Mouse (Mus musculus) heart, embryonic 12.5 days (tissue): ENCODE measurements around the gene Anapc5. TPM values are rescaled to one million over a fixed set of nuclear protein-coding genes. Genes with fewer than 3 reads are reported as not detected.
A peak's percentile ranks its signal among the peaks of the same experiment; 100 is the strongest.

Source experiments
- ATAC-seq: fragments of 200-750 bp; cut with Nextera tagmentation; 2 replicates; pipeline ENCODE4 v1.8.0; 2017; ENCODE audit warnings: moderate TSS enrichment, moderate library complexity; ENCODE audit not compliant: insufficient number of reproducible peaks, low FRiP score
- H3K27ac ChIP-seq: fragments of 300-500 bp; sonication (generic); 2 replicates; pipeline ENCODE4 v1.5.1; 2016; ENCODE audit warnings: mild to moderate bottlenecking, moderate library complexity; ENCODE audit not compliant: poor library complexity, severe bottlenecking
- H3K27me3 ChIP-seq: fragments of 300-500 bp; sonication (generic); replicated peaks from 2 replicates; pipeline ENCODE4 v1.6.1; 2016; ENCODE audit warnings: mild to moderate bottlenecking, moderate library complexity
- H3K36me3 ChIP-seq: fragments of 300-500 bp; sonication (generic); 2 replicates; pipeline ENCODE4 v1.6.1; 2016; ENCODE audit warnings: mild to moderate bottlenecking, moderate library complexity
- H3K4me1 ChIP-seq: fragments of 300-500 bp; sonication (generic); replicated peaks from 2 replicates; pipeline ENCODE4 v1.6.1; 2016; ENCODE audit warnings: mild to moderate bottlenecking
- H3K4me2 ChIP-seq: fragments of 300-500 bp; sonication (generic); 2 replicates; pipeline ENCODE4 v1.6.1; 2016; ENCODE audit warnings: mild to moderate bottlenecking, moderate library complexity
- H3K4me3 ChIP-seq: fragments of 300-500 bp; sonication (generic); 2 replicates; pipeline ENCODE4 v1.5.1; 2016; ENCODE audit warnings: mild to moderate bottlenecking
- H3K9ac ChIP-seq: fragments of 300-500 bp; sonication (generic); 2 replicates; pipeline ENCODE4 v1.6.1; 2016; ENCODE audit warnings: mild to moderate bottlenecking, moderate library complexity
- H3K9me3 ChIP-seq: fragments of 300-500 bp; sonication (generic); replicated peaks from 2 replicates; pipeline ENCODE4 v1.6.1; 2016; ENCODE audit warnings: mild to moderate bottlenecking, moderate library complexity
- WGBS: fragments of 180-500 bp; shearing (Covaris S2); methylation state at CpG from one replicate; pipeline ENCODE4 v1.1.7; 2016; 5-methylcytosine and 5-hydroxymethylcytosine counted together
- polyA plus RNA-seq: library from polyadenylated mRNA; unstranded; fragments of >200 nt; fragmentation: Nextera tagmentation; extraction: Ambion mirVana; gene quantifications from 2 replicates; pipeline ENCODE4 v1.2.1, GENCODE M21; 2016

Gene Anapc5
- polyA plus RNA-seq, 1 experiment from 2014 or later: 342 TPM

DNA sequence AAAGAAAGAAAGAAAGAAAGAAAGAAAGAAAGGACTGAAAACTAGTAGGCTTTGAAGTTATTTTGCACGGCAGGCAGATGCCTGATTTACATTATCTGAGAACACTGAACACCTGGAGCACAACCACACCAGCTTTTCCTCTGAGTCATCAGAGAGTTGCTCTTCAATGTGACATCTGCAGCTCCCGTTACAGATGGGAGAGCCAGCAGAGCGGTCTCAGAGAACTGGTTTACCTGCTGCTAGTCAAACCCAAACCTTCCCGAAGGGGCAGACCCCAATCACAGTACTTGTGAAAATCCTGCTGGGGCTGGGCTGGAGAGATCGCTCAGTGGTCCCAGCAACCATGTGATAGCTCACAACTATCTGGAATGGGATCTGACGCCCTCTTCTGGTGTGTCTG, 3.3 kb upstream of the Anapc5 start:
- no peak overlapping the region for H3K9ac ChIP-seq
- H3K4me3 ChIP-seq: no peak overlapping the region
- peaks cover 1% of the 10 kb centered on the region for H3K36me3 ChIP-seq
- no peak overlapping the region for H3K27ac ChIP-seq
- 61% methylated on average over 6 of the region's 6 CpGs for WGBS
- H3K4me1 ChIP-seq: peaks cover 8% of the 10 kb centered on the region
- H3K9me3 ChIP-seq: no peaks in the 10 kb centered on the region
- H3K4me2 ChIP-seq: no peak overlapping the region
- no peak for ATAC-seq
- H3K27me3 ChIP-seq: no peaks in the 10 kb centered on the region

DNA sequence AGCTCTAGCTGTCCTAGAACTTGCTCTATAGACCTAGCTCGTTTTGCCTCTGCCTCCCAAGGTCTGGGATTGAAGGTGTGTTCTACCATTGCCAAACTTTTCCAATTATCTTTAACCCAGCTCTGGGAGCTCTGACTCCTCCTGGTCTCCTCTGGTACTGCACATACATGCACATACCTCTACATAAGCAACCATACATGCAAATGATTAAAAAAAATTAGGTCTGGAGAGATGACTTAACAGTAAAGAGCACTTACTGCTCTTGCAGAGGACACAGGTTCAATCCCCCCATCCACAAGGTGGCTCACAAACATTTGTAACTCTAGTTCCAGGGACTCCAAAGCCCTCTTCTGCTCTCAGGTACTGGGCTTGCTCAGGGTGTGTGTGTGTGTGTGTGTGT, 2.8 kb upstream of the Anapc5 start:
- Histone ChIP-seq H3K4me3 (no peak overlapping the region), H3K4me2 (no peak overlapping the region), H3K9me3 (no peaks in the 10 kb centered on the region), H3K27ac (no peak overlapping the region), H3K4me1 (peaks cover 11% of the 10 kb centered on the region), H3K27me3 (no peaks in the 10 kb centered on the region), H3K36me3 (peaks cover 5% of the 10 kb centered on the region), H3K9ac (no peak overlapping the region)
- no peak for ATAC-seq
- 56% methylated on average over 1 of the region's 1 CpGs for WGBS

DNA sequence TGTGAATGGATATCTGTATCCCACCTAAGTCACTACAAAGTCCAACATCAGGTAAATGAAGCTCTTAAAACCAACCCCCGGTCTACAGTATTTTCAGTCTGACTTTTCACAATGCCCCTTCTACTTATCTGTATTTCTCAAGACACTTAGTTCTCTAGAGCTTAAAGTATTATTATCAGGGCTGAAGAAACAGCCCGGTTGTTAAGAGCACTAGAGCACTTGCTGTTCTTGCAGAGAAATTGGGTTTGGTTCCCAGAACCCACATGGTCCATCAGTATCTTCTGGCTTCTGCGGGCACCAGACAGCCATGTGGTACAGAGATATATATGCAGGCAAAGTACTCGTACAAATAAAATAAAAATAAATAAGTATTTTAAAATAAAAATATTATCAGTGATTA, 1.3 kb upstream of the Anapc5 start:
- Histone ChIP-seq H3K4me3 (no peak overlapping the region), H3K9ac (no peak overlapping the region), H3K9me3 (no peaks in the 10 kb centered on the region), H3K27me3 (no peaks in the 10 kb centered on the region), H3K4me2 (no peak overlapping the region), H3K27ac (no peak overlapping the region), H3K36me3 (peaks cover 19% of the 10 kb centered on the region), H3K4me1 (peaks cover 11% of the 10 kb centered on the region)
- 85% methylated on average over 4 of the region's 4 CpGs for WGBS
- ATAC-seq: no peak

DNA sequence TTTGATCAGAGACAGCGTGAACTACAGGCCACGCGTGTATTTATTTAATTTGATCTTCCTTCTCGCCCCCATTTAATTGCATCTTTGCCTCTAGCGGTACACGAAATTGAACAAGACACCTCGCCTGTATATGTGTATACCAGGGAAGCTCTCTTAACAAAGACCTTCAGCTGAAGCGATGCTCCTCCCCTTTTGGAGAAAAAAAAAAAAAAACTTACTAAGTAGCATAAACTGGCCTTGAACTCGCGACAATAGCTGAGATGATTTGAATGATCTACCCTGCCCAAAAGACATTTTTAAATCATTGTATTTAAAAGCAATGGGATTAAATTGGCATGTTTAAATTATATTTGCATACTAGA, 366 bp upstream of the Anapc5 start:
- peak overlapping the region; percentile 70 for H3K27ac ChIP-seq
- ATAC-seq: peak; percentile 56

GRCm38 (mm10) chr5:122812699-122813098, 8.4 kb downstream of the Anapc5 start:
- Histone ChIP-seq H3K9ac (no peak overlapping the region), H3K36me3 (peaks cover 89% of the 10 kb centered on the region), H3K4me2 (no peak overlapping the region), H3K4me1 (no peaks in the 10 kb centered on the region), H3K27me3 (no peaks in the 10 kb centered on the region), H3K9me3 (no peaks in the 10 kb centered on the region), H3K27ac (no peak overlapping the region), H3K4me3 (no peak overlapping the region)
- 84% methylated on average over 3 of the region's 3 CpGs for WGBS
- ATAC-seq: no peak

More for the DNA sequence above, 366 bp upstream of the Anapc5 start:
- no peaks in the 10 kb centered on the region for H3K27me3 ChIP-seq
- peak overlapping the region; percentile 80 for H3K4me2 ChIP-seq
- peak overlapping the region; percentile 69 for H3K9ac ChIP-seq
- H3K4me1 ChIP-seq: peaks cover 11% of the 10 kb centered on the region
- WGBS: under 1% methylated on average over 10 of the region's 10 CpGs
- peaks cover 28% of the 10 kb centered on the region for H3K36me3 ChIP-seq
- H3K4me3 ChIP-seq: peak overlapping the region; percentile 88
- H3K9me3 ChIP-seq: no peaks in the 10 kb centered on the region

DNA sequence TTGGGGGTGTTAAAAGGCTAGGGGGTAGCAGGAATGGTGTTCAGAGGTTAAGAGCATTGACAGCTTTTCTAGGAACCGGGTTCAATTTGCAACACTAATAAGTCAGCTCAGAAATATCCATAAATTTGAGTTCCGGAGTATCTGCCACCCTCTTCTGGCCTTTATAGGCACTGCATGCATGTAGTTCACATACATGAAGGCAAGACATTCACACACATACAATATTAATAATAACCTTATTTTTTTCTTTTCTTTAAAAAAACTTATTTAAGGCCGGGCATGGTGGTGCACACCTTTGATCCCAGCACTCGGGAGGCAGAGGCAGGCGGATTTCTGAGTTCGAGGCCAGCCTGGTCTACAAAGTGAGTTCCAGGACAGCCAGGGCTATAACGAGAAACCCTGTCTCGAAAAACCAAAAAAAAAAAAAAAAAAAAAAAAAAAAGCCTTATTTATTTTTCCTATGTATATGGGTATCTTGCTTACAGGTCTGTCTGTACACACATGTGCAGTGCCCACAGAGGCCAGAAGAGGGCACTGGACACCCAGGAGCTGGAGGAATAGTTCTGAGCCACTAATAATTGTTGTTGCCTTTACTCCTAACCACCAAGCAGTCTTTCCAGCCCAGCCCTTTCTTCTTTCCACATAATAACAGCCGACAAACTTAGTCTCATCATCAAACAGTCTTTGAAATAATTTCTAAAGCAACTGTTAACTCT, 9.6 kb downstream of the Anapc5 start:
- 87% methylated on average over 9 of the region's 9 CpGs for WGBS
- no peak overlapping the region for H3K27ac ChIP-seq
- H3K27me3 ChIP-seq: no peaks in the 10 kb centered on the region
- H3K36me3 ChIP-seq: peaks cover 87% of the 10 kb centered on the region
- no peak overlapping the region for H3K4me2 ChIP-seq
- no peaks in the 10 kb centered on the region for H3K4me1 ChIP-seq
- H3K9ac ChIP-seq: no peak overlapping the region
- no peaks in the 10 kb centered on the region for H3K9me3 ChIP-seq
- H3K4me3 ChIP-seq: no peak overlapping the region
- ATAC-seq: no peak

- no peak for ATAC-seq
- WGBS: 68% methylated on average over 3 of the region's 3 CpGs
- Histone ChIP-seq H3K36me3 (peaks cover 90% of the 10 kb centered on the region), H3K4me2 (no peak overlapping the region), H3K4me3 (no peak overlapping the region), H3K27ac (no peak overlapping the region), H3K27me3 (no peaks in the 10 kb centered on the region), H3K4me1 (peaks cover 27% of the 10 kb centered on the region), H3K9ac (no peak overlapping the region), H3K9me3 (no peaks in the 10 kb centered on the region)
Measured at GRCm38 (mm10) chr5:122805503-122805902, 15.6 kb downstream of the Anapc5 start.

DNA sequence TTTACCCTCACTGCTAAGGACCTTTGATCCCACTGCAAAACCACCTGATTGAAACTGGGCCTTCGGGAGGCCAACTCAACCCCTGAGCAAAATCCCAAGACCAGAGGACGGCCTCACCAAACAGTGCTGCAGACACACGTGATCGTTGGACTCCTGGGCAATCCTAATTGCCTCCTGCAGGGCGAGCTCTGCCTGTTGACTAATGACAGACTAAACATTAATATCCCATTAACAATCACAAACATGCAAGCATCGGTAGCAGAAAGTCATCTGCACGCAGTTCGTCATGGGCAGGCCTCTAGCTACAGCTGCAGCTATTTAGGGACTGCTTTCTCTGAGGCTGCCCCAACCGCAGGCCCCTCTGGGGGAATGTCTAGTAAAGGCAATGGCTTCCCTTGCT, 18.4 kb downstream of the Anapc5 start:
- H3K9ac ChIP-seq: no peak overlapping the region
- 76% methylated on average over 9 of the region's 9 CpGs for WGBS
- H3K9me3 ChIP-seq: no peaks in the 10 kb centered on the region
- peak overlapping the region; percentile 71 for H3K27ac ChIP-seq
- H3K4me2 ChIP-seq: no peak overlapping the region
- peaks cover 52% of the 10 kb centered on the region for H3K4me1 ChIP-seq
- no peak for ATAC-seq
- H3K36me3 ChIP-seq: peaks cover 91% of the 10 kb centered on the region
- no peak overlapping the region for H3K4me3 ChIP-seq
- H3K27me3 ChIP-seq: no peaks in the 10 kb centered on the region

DNA sequence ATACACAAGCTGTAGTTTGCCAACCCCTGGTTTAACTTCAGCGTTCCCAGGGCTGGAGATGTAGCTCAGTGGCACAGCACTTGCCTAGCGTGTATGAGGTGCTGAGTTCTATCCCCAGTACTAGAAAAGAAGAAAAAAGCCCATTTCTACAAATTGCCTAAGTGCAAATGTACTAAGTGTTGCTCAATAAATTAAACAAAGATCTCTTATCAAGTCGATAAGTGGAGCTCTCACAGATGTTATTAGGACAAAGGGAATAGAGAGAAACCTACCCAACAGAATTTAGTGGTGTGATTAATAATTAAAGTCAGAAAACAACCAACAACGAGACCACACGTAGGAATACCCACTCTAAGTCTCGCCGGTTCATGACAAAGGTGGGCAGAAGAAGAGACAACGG, 19.5 kb downstream of the Anapc5 start:
- H3K36me3 ChIP-seq: peaks cover 90% of the 10 kb centered on the region
- H3K4me1 ChIP-seq: peaks cover 52% of the 10 kb centered on the region
- no peak overlapping the region for H3K9ac ChIP-seq
- H3K27ac ChIP-seq: 0 out of 2 replicates have a peak overlapping the region, but pooled peaks have one; percentile 71
- no peak overlapping the region for H3K4me2 ChIP-seq
- no peak for ATAC-seq
- no peaks in the 10 kb centered on the region for H3K9me3 ChIP-seq
- H3K4me3 ChIP-seq: no peak overlapping the region
- H3K27me3 ChIP-seq: no peaks in the 10 kb centered on the region
- 95% methylated on average over 8 of the region's 8 CpGs for WGBS

- WGBS: 66% methylated on average over 13 of the region's 13 CpGs
- no peak overlapping the region for H3K9ac ChIP-seq
- ATAC-seq: no peak
- H3K27ac ChIP-seq: peak overlapping the region; percentile 12; the same call in 1 of the 2 replicates
- no peak overlapping the region for H3K4me3 ChIP-seq
- H3K4me1 ChIP-seq: peaks cover 52% of the 10 kb centered on the region
- no peaks in the 10 kb centered on the region for H3K9me3 ChIP-seq
- H3K4me2 ChIP-seq: no peak overlapping the region
- no peaks in the 10 kb centered on the region for H3K27me3 ChIP-seq
- H3K36me3 ChIP-seq: peaks cover 87% of the 10 kb centered on the region
Measured at GRCm38 (mm10) chr5:122800345-122801010, 20.7 kb downstream of the Anapc5 start.

DNA sequence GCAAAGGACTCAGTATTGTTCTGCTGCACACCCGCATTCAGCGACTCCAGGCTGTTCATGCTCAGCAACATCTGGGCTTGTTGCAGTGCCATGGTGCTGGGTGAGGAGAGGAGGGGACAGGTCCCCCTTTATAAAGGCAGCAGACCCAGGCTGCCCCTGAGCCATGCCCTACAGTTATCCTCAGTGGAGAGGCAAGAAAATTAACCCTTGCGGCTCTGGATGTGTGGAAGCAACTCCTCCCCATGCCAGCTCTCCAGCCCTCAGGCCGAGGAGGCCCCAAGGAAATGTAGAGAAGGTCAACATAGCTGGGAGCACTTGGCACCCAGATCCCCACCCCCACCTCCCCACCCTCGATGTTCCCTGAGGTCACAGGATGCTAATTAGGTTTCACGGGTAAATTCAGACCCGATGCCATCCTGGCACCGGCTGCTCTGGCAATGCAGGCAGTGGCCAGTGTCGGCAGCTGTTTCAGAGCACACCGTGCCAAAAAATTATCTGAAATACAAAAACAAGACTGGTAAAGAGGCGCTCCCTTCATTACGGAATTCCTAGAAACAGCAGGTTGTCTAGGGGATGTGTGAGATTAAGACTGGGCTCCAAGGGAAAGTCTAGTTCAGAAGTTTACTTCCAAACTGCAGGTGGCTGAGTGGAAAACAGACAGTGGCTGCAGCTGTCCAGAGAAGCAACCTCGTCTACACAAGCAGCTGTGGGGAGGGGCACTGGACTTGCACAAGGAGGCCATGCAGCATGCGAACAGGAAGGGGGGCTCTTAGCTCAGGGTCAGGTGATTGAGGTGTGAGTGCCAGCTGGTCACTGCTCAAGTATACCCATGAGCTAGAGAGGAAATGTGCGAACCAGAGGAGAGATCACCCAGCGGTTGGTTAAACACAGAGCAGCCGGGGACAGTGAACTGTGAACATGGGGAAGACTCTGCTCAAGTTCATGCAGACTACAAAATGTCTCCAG, 21.5 kb downstream of the Anapc5 start:
- Histone ChIP-seq H3K36me3 (peaks cover 85% of the 10 kb centered on the region), H3K4me2 (no peak overlapping the region), H3K27ac (peak overlapping the region; percentile 79), H3K9ac (no peak overlapping the region; the same call in 1 of the 2 replicates), H3K27me3 (no peaks in the 10 kb centered on the region), H3K4me1 (peaks cover 47% of the 10 kb centered on the region), H3K4me3 (no peak overlapping the region), H3K9me3 (no peaks in the 10 kb centered on the region)
- no peak for ATAC-seq
- 83% methylated on average over 17 of the region's 17 CpGs for WGBS
